In genomic region chr9:80065495-80065894, GRCm38 (mm10) we compare ENCODE assay signal across 9 mouse cellular contexts. TPM values are rescaled to one million over a fixed set of nuclear protein-coding genes. Genes with fewer than 3 reads are reported as not detected.
DNase-seq lines count a peak whose midpoint lies in the region; ATAC-seq and TF ChIP-seq lines count a peak whose summit lies in the region.
"Not testable (repeated sequence)": the region's sequence is repeated elsewhere in the genome, so short reads cannot be mapped to it uniquely, and the experiment has no call there.
"Had no signal": no experiment of that assay in that cellular context is flagged by ENCODE, and none has a peak within 500 bp of the region (broad histone marks: within the 10 kb centered on the region; RNA-seq: fewer than 3 reads in every experiment).

No protein-coding gene starts in this region.

- not testable (repeated sequence) for H3K4me2 ChIP-seq in hindbrain, embryonic 13.5 days; hindbrain, embryonic 16.5 days (ENCODE audit: low read length); midbrain, embryonic 16.5 days (ENCODE audit: low read length); neural tube, embryonic 15.5 days

- not testable (repeated sequence) for H3K9me3 ChIP-seq in hindbrain, embryonic 13.5 days; hindbrain, embryonic 16.5 days (ENCODE audit: control insufficient read depth, low read length); midbrain, embryonic 16.5 days (replicated peaks; ENCODE audit: control insufficient read depth, low read length, poor library complexity, severe bottlenecking); neural tube, embryonic 15.5 days (replicated peaks)

- TF ChIP-seq CTCF in liver, adult 2 months (IDR thresholded peaks at IDR 0.05; ENCODE audit: low read depth, low read length) = not testable (repeated sequence)

- 84% methylated on average over 2 of the region's 2 CpGs for WGBS in hindbrain, embryonic 13.5 days
- WGBS in hindbrain, embryonic 16.5 days = 76% methylated on average over 2 of the region's 2 CpGs
- WGBS in liver, adult 2 months = 72% methylated on average over 2 of the region's 2 CpGs
- WGBS in midbrain, embryonic 16.5 days = 86% methylated on average over 2 of the region's 2 CpGs
- 63% methylated on average over 2 of the region's 2 CpGs for WGBS in neural tube, embryonic 15.5 days

- peak overlapping the region; percentile 100; the same call in 1 of the 2 replicates for H3K27ac ChIP-seq in hindbrain, embryonic 13.5 days
- peak overlapping the region; percentile 23; the same call in 1 of the 2 replicates for H3K27ac ChIP-seq in hindbrain, embryonic 16.5 days (ENCODE audit: low read depth, low read length)
- not testable (repeated sequence) for H3K27ac ChIP-seq in liver, adult 2 months (replicated peaks; ENCODE audit: insufficient read depth, low read depth, low read length)
- H3K27ac ChIP-seq in midbrain, embryonic 16.5 days (ENCODE audit: low read length) = 0 out of 2 replicates have a peak overlapping the region, but pooled peaks have one; percentile 28
- H3K27ac ChIP-seq in neural tube, embryonic 15.5 days (replicated peaks) = peak overlapping the region; percentile 100

- peak; percentile 68 for DNase-seq in R1 (ENCODE audit: low read depth, low spot score)
- DNase-seq in liver, adult 2 months (ENCODE audit: extremely low read depth, low read depth, low spot score) = peak; percentile 75
- DNase-seq in yolk sac, embryonic 10.5 days (ENCODE audit: low spot score) = peak; percentile 60

- H3K9ac ChIP-seq in hindbrain, embryonic 13.5 days; hindbrain, embryonic 16.5 days (ENCODE audit: low read depth, low read length); liver, adult 2 months (ENCODE audit: low read depth, low read length); midbrain, embryonic 16.5 days (ENCODE audit: low read depth, low read length); neural tube, embryonic 15.5 days (replicated peaks): not testable (repeated sequence)

- not testable (repeated sequence) for H3K36me3 ChIP-seq in hindbrain, embryonic 13.5 days; hindbrain, embryonic 16.5 days (ENCODE audit: control insufficient read depth, insufficient read depth, low read length); liver, adult 2 months (ENCODE audit: control insufficient read depth, insufficient read depth, low read length); midbrain, embryonic 16.5 days (ENCODE audit: control insufficient read depth, insufficient read depth, low read length); neural tube, embryonic 15.5 days

- not testable (repeated sequence) for TF ChIP-seq POLR2A in liver, adult 2 months (IDR thresholded peaks at IDR 0.05; ENCODE audit: extremely low read depth, insufficient read depth, low read length)

- peaks cover 15% of the 10 kb centered on the region; the same call in 1 of the 2 replicates for H3K79me2 ChIP-seq in liver, adult 2 months (ENCODE audit: control insufficient read depth, insufficient read depth, low read length)

- H3K27me3 ChIP-seq in hindbrain, embryonic 13.5 days; hindbrain, embryonic 16.5 days (replicated peaks; ENCODE audit: control insufficient read depth, insufficient read depth, low read length); liver, adult 2 months (ENCODE audit: control insufficient read depth, insufficient read depth, low read length); midbrain, embryonic 16.5 days (ENCODE audit: control insufficient read depth, insufficient read depth, low read depth, low read length); neural tube, embryonic 15.5 days (replicated peaks): not testable (repeated sequence)

- ATAC-seq in hindbrain, embryonic 13.5 days (ENCODE audit: low FRiP score); hindbrain, embryonic 16.5 days; midbrain, embryonic 16.5 days; neural tube, embryonic 15.5 days (ENCODE audit: low FRiP score): not testable (repeated sequence)

- not testable (repeated sequence) for H3K4me3 ChIP-seq in hindbrain, embryonic 13.5 days; hindbrain, embryonic 16.5 days (ENCODE audit: low read length); liver, adult 2 months (ENCODE audit: insufficient read depth, low read depth, low read length); midbrain, embryonic 16.5 days (ENCODE audit: low read depth, low read length); neural tube, embryonic 15.5 days (replicated peaks)

- H3K4me1 ChIP-seq in hindbrain, embryonic 13.5 days (replicated peaks) = peaks cover 16% of the 10 kb centered on the region
- H3K4me1 ChIP-seq in hindbrain, embryonic 16.5 days (ENCODE audit: control insufficient read depth, insufficient read depth, low read depth, low read length); liver, adult 2 months (ENCODE audit: control insufficient read depth, insufficient read depth, low read length): not testable (repeated sequence)
- H3K4me1 ChIP-seq in midbrain, embryonic 16.5 days (ENCODE audit: control insufficient read depth, insufficient read depth, low read length) = peaks cover 14% of the 10 kb centered on the region
- peaks cover 12% of the 10 kb centered on the region for H3K4me1 ChIP-seq in neural tube, embryonic 15.5 days

RNA-seq across cellular contexts. Expression of gene Senp6, which starts 1.2 kb away (rescaled TPM):
- polyA plus RNA-seq in hindbrain, embryonic 13.5 days (2015; fragmentation: Nextera tagmentation; extraction: Ambion mirVana) = 53.3 and 58.4 TPM in 2 replicates
- polyA plus RNA-seq in hindbrain, embryonic 16.5 days (2015; fragmentation: Nextera tagmentation; extraction: Ambion mirVana) = 36.5 and 43.8 TPM in 2 replicates
- total RNA-seq in liver, adult 2 months (2014; rRNA removed) = 44.0 and 44.8 TPM in 2 replicates
- 6.7 and 7.8 TPM in 2 replicates for polyA plus RNA-seq in liver, adult 2 months (2012; rRNA removed)
- polyA plus RNA-seq in midbrain, embryonic 16.5 days (2015; fragmentation: Nextera tagmentation; extraction: Ambion mirVana) = 41.3 and 45.0 TPM in 2 replicates
- polyA plus RNA-seq in neural tube, embryonic 15.5 days (2015; fragmentation: Nextera tagmentation; extraction: Ambion mirVana) = 46.6 and 47.9 TPM in 2 replicates

RNA-seq across cellular contexts. Expression of gene Filip1, which starts 52.8 kb away (rescaled TPM):
- 2.6 and 3.4 TPM in 2 replicates for polyA plus RNA-seq in hindbrain, embryonic 13.5 days (2015; fragmentation: Nextera tagmentation; extraction: Ambion mirVana)
- polyA plus RNA-seq in hindbrain, embryonic 16.5 days (2015; fragmentation: Nextera tagmentation; extraction: Ambion mirVana) = 1.9 and 2.5 TPM in 2 replicates
- 0.47 and 1.2 TPM in 2 replicates for total RNA-seq in liver, adult 2 months (2014; rRNA removed)
- 0.10 and 0.15 TPM in 2 replicates for polyA plus RNA-seq in liver, adult 2 months (2012; rRNA removed)
- 3.9 and 4.0 TPM in 2 replicates for polyA plus RNA-seq in midbrain, embryonic 16.5 days (2015; fragmentation: Nextera tagmentation; extraction: Ambion mirVana)
- polyA plus RNA-seq in neural tube, embryonic 15.5 days (2015; fragmentation: Nextera tagmentation; extraction: Ambion mirVana) = 3.0 and 3.9 TPM in 2 replicates
- polyA plus RNA-seq: erythroblast, embryonic 14.5 days; Patski had no signal
